Mouse (Mus musculus): ENCODE measurements around the gene Plekhg2. TPM values are rescaled to one million over a fixed set of nuclear protein-coding genes. Genes with fewer than 3 reads are reported as not detected.

Gene Plekhg2
- total RNA-seq, 2 experiments from 2014 or later: 7.1 to 7.7 TPM

- no peak for DNase-seq (ENCODE audit: extremely low spot score in 1 of 2, low spot score in 2 of 2)
- H3K4me3 ChIP-seq: no peak overlapping the region
Observed at GRCm38 (mm10) chr7:28382347-28382951, 10.1 kb upstream of the Plekhg2 start.

DNA sequence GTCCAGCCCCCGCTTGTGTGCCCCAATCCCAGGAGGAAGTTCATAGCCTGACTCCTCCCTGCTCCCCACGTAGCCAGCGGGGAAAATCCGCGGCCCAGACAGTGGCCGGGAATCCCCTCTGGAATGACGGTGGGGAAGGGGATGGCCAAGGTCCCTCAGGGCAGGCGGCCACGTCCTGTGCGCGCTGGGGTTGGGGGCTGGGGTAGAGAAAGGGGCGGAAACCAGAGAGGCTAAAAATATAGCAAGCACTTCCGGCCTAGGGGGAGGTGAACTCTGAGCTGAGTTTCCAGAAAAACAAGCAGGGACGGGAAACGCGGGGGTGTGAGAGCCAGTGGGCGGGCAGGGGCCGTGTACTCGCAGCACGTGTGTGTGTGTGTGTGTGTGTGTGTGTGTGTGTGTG, 9.5 kb upstream of the Plekhg2 start:
- intact Hi-C loops (cut with DNase I): no loop called here
- Histone ChIP-seq H3K27ac (peak overlapping the region; percentile 91), H3K4me3 (peak overlapping the region; percentile 36)
- peak; percentile 43 to 50 for DNase-seq (ENCODE audit: extremely low spot score in 1 of 2, low spot score in 2 of 2)
- TF ChIP-seq CTCF (IDR thresholded peaks at IDR 0.05): no peak

More at GRCm38 (mm10) chr7:28382347-28382951, 10.1 kb upstream of the Plekhg2 start:
- peak overlapping the region; percentile 75 for H3K27ac ChIP-seq
- TF ChIP-seq CTCF (IDR thresholded peaks at IDR 0.05): no peak
- intact Hi-C loops (cut with DNase I): no loop called here

DNA sequence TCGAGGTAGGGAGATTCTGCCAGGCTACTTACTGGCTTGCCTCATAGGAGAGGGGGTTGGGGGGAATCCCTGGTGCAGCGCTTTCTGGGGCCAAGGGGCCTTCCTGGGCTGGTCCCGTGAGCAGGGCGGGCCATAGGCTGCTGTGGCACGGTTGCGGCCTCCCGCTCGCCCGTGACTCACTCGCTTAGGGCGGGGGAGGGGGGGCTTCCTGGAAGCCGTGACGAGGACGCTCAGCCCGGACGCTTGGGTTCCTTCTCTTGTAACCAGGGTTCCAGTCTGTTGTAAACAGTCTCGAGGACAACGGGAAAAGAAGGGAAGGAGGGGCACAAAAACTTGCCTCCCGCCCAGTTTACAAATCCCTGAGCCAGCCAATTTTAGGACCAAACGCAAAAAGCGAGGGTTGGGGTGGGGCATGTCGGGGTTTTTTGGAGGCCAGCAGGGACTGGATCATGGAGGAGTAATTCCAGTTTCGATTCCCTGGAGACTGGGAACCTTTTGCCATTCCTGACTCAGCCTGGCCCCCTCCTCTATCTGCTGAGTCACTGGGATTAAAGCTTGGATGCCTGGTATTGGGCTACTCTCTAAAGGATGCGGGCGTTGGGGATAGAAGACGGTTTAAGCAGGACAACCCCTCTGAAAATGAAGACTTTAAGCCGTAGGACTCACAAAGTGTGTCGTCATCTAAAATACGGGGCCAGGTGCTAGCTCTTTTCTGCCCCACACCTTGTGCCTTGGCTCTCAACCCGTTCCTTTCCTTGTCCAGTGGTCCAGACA, 8.8 kb upstream of the Plekhg2 start:
- H3K4me3 ChIP-seq: peak overlapping the region; percentile 36
- peak overlapping the region; percentile 91 for H3K27ac ChIP-seq
- TF ChIP-seq CTCF (IDR thresholded peaks at IDR 0.05): no peak
- intact Hi-C loops (cut with DNase I): no loop called here
- DNase-seq (ENCODE audit: extremely low spot score in 1 of 2, low spot score in 2 of 2): no peak

DNA sequence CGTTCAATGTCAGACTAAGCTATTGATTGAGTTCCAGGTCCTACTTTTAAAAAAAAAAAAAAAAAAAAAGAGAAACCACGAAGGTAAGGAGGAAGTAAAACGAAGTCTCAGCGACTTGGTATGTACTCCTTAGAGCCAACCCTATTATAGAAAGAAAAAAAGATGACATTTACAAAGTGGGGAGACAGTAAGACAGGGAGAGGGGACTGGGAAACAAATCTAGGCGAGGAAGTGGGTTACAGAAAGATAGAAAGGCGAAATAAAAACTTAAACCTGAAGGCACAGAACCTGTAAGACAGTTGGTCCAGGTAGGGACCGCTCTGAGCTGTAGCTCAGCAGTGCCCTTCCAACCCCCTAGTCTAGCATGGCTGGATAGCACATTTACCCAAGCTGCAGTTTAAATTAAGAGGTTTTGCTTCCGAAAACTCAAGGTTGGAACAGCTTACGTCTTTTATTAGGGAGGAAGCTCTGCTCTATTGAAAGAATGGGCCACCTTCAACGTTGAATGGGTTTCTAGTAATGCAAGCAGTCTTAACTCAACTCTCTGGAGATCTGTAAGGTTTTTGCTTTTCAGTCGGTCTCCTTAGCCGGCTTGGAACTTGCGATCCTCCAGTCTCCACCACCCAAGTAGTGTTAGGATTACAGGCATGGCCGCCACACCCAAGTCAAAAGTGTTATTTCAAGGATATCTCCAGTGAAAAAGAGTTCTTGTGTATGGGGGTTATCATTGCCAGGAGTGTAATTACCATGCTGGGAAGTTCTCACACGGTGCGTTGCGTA, 8.0 kb upstream of the Plekhg2 start, which contains the start of gene Zfp36:
Gene Zfp36 (minus strand): TSS at position 17 of the 780 bp plus-strand sequence.
- intact Hi-C loops (cut with DNase I): no loop called here
- Histone ChIP-seq H3K27ac (peak within 1 kb of the TSS; percentile 91), H3K4me3 (peak within 1 kb of the TSS; percentile 54)
- no peak for DNase-seq (ENCODE audit: extremely low spot score in 1 of 2, low spot score in 2 of 2)
- TF ChIP-seq CTCF (IDR thresholded peaks at IDR 0.05): no peak

- peak; percentile 78 to 82 for DNase-seq (ENCODE audit: extremely low spot score in 1 of 2, low spot score in 2 of 2)
- intact Hi-C loops (cut with DNase I): no loop called here
- Histone ChIP-seq H3K4me3 (peak overlapping the region; percentile 54), H3K27ac (peak overlapping the region; percentile 84)
- TF ChIP-seq CTCF (IDR thresholded peaks at IDR 0.05): no peak
Observed at GRCm38 (mm10) chr7:28378769-28379651, 6.6 kb upstream of the Plekhg2 start.

DNA sequence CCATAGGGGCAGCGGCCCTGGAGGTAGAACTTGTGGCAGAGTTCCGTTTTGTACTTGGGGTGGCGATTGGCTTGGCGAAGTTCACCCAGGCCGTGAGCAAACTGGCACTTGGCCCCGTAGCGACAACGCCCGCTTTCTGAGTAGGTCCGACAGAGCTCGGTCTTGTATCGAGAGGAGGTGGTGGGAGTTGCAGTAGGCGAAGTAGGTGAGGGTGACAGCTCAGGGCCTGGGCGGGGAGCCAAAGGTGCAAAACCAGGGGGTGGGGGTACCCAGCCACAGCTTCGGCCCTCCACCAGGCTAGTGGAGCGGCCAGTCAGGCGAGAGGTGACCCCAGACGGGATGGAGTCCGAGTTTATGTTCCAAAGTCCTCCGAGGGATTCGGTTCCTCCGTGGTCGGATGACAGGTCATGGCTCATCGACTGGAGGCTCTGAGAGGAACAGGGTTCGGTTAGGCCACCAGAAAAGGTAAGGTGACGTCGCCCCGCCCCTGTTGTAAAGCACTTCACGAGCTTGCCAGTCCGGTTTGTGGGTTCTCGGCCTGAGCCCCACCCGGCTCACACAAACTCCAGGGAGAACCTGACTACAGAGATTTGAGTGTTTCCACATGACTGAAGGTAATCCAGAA, 5.8 kb upstream of the Plekhg2 start:
- no peak for TF ChIP-seq CTCF (IDR thresholded peaks at IDR 0.05)
- H3K4me3 ChIP-seq: peak overlapping the region; percentile 54
- H3K27ac ChIP-seq: peak overlapping the region; percentile 91
- intact Hi-C loops (cut with DNase I): no loop called here
- no peak for DNase-seq (ENCODE audit: extremely low spot score in 1 of 2, low spot score in 2 of 2)

DNA sequence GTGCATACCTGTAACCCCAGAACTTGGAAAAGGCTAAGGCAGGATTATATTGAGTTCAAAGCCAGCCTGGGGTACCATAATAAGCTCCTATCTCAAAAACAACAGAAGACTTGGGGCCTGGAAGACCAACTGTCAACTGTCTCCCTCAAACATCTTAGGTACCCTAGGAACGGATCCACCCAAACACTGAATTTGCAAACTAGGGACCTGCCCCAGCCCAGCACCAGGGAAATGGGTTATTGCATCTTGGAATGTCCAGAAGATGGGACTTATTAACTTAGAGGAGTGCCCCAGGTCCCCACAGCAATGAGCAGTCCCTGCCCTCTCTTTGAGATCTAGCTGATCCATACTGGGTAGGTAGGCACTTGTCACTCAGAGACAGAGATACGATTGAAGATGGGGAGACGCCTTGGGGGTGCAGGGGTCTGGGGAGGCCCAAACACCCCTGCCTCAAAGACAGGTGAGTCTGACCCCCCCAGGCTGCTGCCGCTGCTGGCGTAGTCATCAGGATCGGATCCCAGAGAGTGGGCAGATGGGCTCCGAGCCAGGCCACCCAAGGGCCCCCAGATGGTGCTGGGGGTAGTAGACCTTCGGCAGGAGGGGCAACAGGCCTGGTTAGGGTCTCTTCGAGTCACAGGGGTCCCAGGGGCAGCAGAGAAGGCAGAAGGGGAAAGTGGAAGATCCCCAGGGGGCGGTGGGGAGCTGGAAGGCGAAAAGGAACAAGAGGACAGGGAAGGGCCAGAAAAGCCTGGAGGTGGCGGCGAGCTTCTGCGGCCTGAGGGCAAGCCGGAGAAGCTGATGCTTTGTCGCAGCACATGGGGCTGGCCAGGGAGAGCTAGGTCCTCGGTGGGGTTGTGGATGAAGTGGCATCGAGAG, 5.0 kb upstream of the Plekhg2 start:
- intact Hi-C loops (cut with DNase I): no loop called here
- Histone ChIP-seq H3K4me3 (peak overlapping the region; percentile 54), H3K27ac (peak overlapping the region; percentile 91; the same call in 1 of the 2 replicates)
- no peak for DNase-seq (ENCODE audit: extremely low spot score in 1 of 2, low spot score in 2 of 2)
- TF ChIP-seq CTCF (IDR thresholded peaks at IDR 0.05): no peak

DNA sequence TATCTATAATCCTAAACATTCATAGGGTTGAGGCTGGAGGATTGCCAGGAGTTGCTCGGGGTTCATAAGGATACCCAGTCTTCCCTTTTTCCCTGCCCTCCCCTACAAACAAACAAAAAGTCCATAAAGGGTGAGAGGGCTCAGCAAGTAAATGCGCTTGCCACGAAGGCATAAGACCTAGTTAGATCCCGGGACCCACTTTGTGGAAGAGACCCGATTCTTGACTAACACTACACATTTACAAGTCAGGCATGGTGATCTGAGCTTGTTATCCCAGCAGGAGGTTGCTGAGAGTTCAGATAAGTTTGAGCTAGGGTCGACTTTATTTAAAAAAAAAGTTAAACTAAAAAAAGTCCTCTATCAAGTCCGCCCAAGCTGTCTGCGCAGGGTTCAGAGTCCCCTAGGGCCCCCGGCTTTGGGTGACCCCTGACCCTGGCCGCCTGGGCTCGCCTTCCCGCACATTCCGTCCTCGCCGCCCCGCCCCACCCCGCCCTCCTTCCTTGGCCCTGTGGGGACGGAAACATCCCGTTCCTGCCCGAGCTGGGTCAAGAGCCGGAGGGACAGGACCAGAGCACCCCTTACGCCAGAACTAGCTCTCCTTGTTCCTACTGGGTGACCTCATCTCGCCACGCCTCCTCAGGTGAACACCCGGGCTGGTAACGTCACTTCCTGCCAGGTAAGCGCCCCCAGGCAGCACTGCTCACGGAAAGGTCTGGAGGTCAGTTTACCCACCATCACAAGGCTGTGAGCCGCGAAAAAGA, 3.8 kb upstream of the Plekhg2 start:
- H3K27ac ChIP-seq: peak overlapping the region; percentile 91
- H3K4me3 ChIP-seq: peak overlapping the region; percentile 54
- intact Hi-C loops (cut with DNase I): no loop called here
- no peak for DNase-seq (ENCODE audit: extremely low spot score in 1 of 2, low spot score in 2 of 2)
- no peak for TF ChIP-seq CTCF (IDR thresholded peaks at IDR 0.05)

DNA sequence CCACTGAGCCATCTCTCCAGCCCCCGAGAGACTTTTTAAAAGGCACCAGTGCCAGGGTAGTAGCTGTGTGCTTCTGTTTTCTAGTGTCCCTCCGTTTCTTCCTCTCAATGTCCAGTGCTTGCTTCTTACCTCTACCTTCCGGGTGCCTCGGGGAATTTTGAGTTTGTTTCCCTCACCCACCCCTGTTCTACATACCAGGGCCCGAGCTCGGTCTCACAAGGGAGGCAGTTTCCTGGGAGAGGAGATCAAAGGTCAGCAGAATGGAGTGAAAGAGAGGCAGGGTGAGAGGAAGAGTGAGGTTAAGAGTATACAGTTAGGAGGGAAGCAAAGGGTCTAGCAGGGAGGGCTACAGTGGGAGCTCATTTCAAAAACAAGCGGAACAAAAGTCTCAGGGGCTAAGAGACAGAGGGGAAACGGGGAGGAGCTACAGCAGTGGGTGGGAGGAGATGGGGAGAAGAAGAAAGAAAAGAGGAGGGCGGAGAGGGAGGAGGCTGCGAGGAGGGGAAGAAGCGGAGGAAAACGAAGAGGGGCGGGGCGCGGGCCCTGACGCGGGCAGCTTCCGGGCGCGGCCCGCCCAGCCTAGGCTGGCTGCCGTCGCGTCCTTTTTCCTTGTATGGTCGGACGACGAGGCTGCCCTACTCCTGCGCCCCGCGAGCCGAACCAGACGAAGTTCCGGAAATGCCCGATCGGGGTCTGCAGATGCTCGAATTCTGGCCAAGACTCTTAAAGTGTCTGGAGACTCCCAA, 3.0 kb upstream of the Plekhg2 start:
- Histone ChIP-seq H3K4me3 (peak overlapping the region; percentile 54), H3K27ac (peak overlapping the region; percentile 91)
- no peak; the same call in 1 of the 2 replicates for TF ChIP-seq CTCF (IDR thresholded peaks at IDR 0.05)
- intact Hi-C loops (cut with DNase I): no loop called here
- DNase-seq (ENCODE audit: extremely low spot score in 1 of 2, low spot score in 2 of 2): peak; percentile 71 to 80
